Mouse (Mus musculus) heart, embryonic 14.5 days (tissue): Measurements from ENCODE around the gene Samsn1. TPM values are rescaled to one million over a fixed set of nuclear protein-coding genes. Genes with fewer than 3 reads are reported as not detected.

Experiments
- ATAC-seq: fragments of 200-750 bp; cut with Nextera tagmentation; 2 replicates; pipeline ENCODE4 v1.8.0; 2017; ENCODE audit warnings: low read depth, moderate TSS enrichment; ENCODE audit not compliant: insufficient number of reproducible peaks, insufficient read depth, low FRiP score
- H3K27ac ChIP-seq, 2 experiments: fragments of 200-500 bp in 1 of 2; fragments of 300-500 bp in 1 of 2; sonication (generic) in 1 of 2; replicated peaks in 1 of 2; 2 replicates each; pipeline ENCODE4 v1.5.1; 2012 to 2014; ENCODE audit warnings: low read depth in 2 of 2, low read length in 2 of 2, control low read depth in 1 of 2, mild to moderate bottlenecking in 1 of 2, mixed read lengths in 1 of 2; ENCODE audit not compliant: control insufficient read depth in 1 of 2, insufficient read depth in 1 of 2
- H3K27me3 ChIP-seq: fragments of 300-500 bp; sonication (generic); 2 replicates; pipeline ENCODE4 v1.6.1; 2014; ENCODE audit warnings: mild to moderate bottlenecking, low read length, control low read depth; ENCODE audit not compliant: control insufficient read depth, insufficient read depth
- H3K36me3 ChIP-seq: fragments of 300-500 bp; sonication (generic); 2 replicates; pipeline ENCODE4 v1.6.1; 2014; ENCODE audit warnings: mild to moderate bottlenecking, control low read depth, low read length, mixed read lengths; ENCODE audit not compliant: control insufficient read depth, insufficient read depth
- H3K4me1 ChIP-seq, 2 experiments: fragments of 200-500 bp in 1 of 2; fragments of 300-500 bp in 1 of 2; sonication (generic) in 1 of 2; 2 replicates each; pipeline ENCODE4 v1.6.1; 2012 to 2014; ENCODE audit warnings: low read length in 2 of 2, control low read depth in 1 of 2, mixed read lengths in 1 of 2; ENCODE audit not compliant: control insufficient read depth in 2 of 2, insufficient read depth in 2 of 2
- H3K4me2 ChIP-seq: fragments of 300-500 bp; sonication (generic); 2 replicates; pipeline ENCODE4 v1.6.1; 2014; ENCODE audit warnings: mild to moderate bottlenecking, low read length
- H3K4me3 ChIP-seq, 2 experiments: fragments of 200-500 bp in 1 of 2; fragments of 300-500 bp in 1 of 2; sonication (generic) in 1 of 2; 2 replicates each; pipeline ENCODE4 v1.5.1; 2012 to 2014; ENCODE audit warnings: low read length in 2 of 2, mild to moderate bottlenecking in 2 of 2, control low read depth in 1 of 2, low read depth in 1 of 2, moderate library complexity in 1 of 2; ENCODE audit not compliant: control insufficient read depth in 1 of 2, insufficient read depth in 1 of 2
- H3K9ac ChIP-seq: fragments of 300-500 bp; sonication (generic); 2 replicates; pipeline ENCODE4 v1.6.1; 2014; ENCODE audit warnings: mild to moderate bottlenecking, low read length
- H3K9me3 ChIP-seq: fragments of 300-500 bp; sonication (generic); 2 replicates; pipeline ENCODE4 v1.6.1; 2016; ENCODE audit warnings: low read length, control low read depth; ENCODE audit not compliant: control insufficient read depth
- WGBS: fragments of 180-500 bp; shearing (Covaris S2); extraction: QIAGEN DNeasy Blood & Tissue Kit; methylation state at CpG from one replicate; pipeline ENCODE4 v1.1.7; 2014; 5-methylcytosine and 5-hydroxymethylcytosine counted together
- polyA plus RNA-seq: library from polyadenylated mRNA; unstranded; fragments of >200 nt; fragmentation: Nextera tagmentation; extraction: Ambion mirVana; gene quantifications from 2 replicates; pipeline ENCODE4 v1.2.1, GENCODE M21; 2014

Gene Samsn1
- polyA plus RNA-seq, 1 experiment from 2014 or later, result 2.1 TPM

DNA sequence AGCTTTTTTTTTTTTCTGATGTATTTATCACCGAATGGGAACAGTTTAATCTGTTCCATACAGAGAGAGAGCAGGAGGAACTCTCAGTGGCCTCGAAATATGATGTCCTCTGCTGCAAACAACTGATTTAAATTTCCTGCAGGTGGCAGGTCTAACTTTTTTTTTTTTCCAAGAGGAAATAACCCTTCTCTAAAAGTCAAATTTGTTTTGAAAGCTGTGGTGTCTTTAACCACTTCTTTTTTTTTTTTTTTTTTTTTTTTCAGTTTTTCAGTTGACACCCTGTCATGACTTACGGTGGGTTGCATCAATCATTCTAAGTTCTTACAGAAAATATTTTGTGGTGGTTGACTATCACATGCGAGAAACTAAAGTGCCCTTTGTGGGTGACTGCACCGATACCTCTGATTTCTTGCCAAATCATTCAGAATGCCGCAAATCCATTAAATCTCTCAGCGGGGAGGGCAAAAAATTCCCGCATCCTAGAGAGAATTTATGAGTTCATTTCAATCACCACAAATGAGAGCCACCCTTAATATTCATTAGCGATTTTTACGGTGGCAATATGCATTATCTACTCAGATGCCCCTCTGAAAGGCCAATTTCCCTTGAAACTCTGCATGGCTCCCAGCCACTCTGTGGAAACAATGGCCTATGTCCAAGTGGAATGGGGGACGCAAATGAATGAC lies 92.4 kb downstream of the Samsn1 start:
- H3K4me2 ChIP-seq, result no peak overlapping the region

DNA sequence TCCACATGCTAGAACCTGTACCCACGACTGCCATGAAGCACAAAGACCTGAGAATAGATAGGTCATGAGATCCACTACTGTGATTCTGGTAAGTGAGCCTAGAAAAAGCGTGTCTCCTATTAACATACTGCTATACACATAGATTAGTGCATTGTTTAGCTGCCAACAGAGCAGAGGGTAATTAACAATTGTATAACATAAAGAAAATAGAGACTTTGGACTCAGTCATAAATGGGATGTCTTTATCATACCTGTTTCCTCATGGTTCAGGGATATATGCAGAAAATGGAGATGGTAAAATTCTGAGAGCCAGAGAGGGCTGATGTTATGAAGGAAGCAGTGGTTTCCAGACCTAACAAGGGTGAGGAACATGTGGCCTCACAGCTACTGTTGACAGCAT lies 95.6 kb downstream of the Samsn1 start:
- Histone ChIP-seq H3K4me2 (no peak overlapping the region), H3K4me3 (no peak overlapping the region), H3K4me1 (no peaks in the 10 kb centered on the region), H3K9me3 (no peaks in the 10 kb centered on the region), H3K9ac (no peak overlapping the region), H3K27ac (no peak overlapping the region), H3K27me3 (no peaks in the 10 kb centered on the region), H3K36me3 (no peaks in the 10 kb centered on the region)
- WGBS, result 73% methylated on average over 2 of the region's 2 CpGs
- no peak for ATAC-seq

More for the DNA sequence above, 92.4 kb downstream of the Samsn1 start:
- Histone ChIP-seq H3K27me3 (no peaks in the 10 kb centered on the region), H3K27ac (no peak overlapping the region), H3K9me3 (no peaks in the 10 kb centered on the region), H3K4me1 (no peaks in the 10 kb centered on the region), H3K9ac (no peak overlapping the region), H3K36me3 (no peaks in the 10 kb centered on the region), H3K4me3 (no peak overlapping the region)
- ATAC-seq, result no peak
- 85% methylated on average over 11 of the region's 11 CpGs for WGBS

DNA sequence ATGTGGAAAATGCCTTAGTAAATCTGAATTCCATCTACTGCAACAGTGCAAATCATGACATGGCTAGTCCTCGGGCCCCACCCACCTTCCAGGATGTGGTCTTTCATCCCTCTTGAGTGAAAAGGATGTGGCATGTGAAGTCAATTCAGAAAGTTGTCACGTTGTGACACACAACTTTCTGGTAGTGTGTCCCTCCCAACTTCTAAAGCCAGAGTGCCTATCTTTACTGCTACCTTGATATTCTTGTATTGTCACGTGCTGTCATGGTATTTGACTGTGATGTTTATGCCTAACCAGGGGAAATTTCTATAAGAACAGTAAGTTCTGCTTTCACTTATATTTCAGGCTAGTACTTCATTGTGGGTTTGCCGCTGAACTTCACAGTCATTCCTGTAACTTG lies 101.2 kb downstream of the Samsn1 start:
- 73% methylated on average over 4 of the region's 4 CpGs for WGBS
- Histone ChIP-seq H3K27me3 (no peaks in the 10 kb centered on the region), H3K9me3 (no peaks in the 10 kb centered on the region), H3K36me3 (no peaks in the 10 kb centered on the region), H3K4me1 (no peaks in the 10 kb centered on the region), H3K4me2 (no peak overlapping the region), H3K4me3 (no peak overlapping the region), H3K27ac (no peak overlapping the region), H3K9ac (no peak overlapping the region)
- no peak for ATAC-seq

DNA sequence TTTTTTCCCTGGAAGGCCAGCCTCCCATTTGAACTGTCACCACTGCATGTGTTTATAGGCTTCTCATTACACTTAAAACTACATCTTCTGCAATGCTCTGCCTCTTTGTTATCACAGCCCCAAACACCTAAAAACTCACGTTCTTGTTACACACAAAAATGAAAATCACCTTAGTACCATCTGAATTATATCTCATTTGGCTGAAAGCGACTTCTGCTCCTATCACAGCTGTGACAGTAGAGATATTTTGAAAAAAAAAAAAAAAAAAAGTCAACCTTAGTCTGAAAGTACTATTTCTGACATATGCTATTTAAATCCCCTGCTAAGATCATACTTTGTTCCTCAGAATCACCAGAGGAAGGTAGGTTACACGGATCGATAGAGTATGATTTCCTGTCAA lies 102.8 kb downstream of the Samsn1 start:
- 84% methylated on average over 4 of the region's 4 CpGs for WGBS
- Histone ChIP-seq H3K27ac (no peak overlapping the region), H3K27me3 (no peaks in the 10 kb centered on the region), H3K4me3 (no peak overlapping the region), H3K9ac (no peak overlapping the region), H3K36me3 (no peaks in the 10 kb centered on the region), H3K9me3 (no peaks in the 10 kb centered on the region), H3K4me2 (no peak overlapping the region), H3K4me1 (no peaks in the 10 kb centered on the region)
- ATAC-seq, result no peak

DNA sequence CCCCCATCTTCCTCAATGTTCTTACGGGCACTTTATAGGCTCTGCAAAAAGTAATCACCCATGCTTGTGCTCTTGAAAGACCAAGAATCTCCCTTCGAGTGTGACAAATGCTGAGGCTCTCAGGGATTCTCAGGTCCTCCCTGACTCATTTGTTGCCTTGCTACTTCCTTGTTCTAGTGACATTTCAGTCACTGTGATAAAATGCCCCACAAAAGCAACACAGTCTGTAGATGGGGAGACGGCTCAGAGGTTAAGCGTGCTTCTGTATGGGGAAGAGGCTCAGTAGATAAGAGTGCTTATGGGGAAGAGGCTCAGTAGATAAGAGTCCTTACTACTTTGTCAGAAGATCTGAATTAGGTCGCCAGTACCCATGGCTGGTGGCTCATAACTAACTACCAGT lies 104.4 kb downstream of the Samsn1 start:
- no peak overlapping the region for H3K4me3 ChIP-seq
- no peaks in the 10 kb centered on the region for H3K4me1 ChIP-seq
- 21% methylated on average over 5 of the region's 5 CpGs for WGBS

DNA sequence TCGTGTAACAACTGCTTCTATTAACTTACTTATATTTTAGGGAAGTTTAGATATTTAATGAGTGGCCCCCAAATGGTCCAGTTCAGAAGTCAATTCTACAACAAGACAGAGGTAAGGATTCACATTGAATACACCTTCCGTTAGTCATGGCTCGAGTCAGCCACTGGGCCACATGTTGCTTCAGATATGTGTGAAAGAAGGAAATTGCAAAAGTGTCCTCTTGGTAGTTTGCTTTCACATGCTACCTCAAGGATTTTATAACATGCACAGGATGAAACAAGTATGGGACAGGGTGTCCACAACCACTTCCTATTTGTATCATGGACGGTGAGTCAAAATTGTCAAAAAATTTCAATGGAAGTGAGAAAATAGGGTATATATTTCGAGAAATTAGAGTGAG lies 110.0 kb downstream of the Samsn1 start:
- WGBS, result 84% methylated on average over 5 of the region's 5 CpGs
- no peak for ATAC-seq
- no peak overlapping the region for H3K27ac ChIP-seq
- no peaks in the 10 kb centered on the region for H3K36me3 ChIP-seq
- no peaks in the 10 kb centered on the region for H3K4me1 ChIP-seq
- H3K9ac ChIP-seq, result no peak overlapping the region
- H3K4me3 ChIP-seq, result no peak overlapping the region
- no peaks in the 10 kb centered on the region for H3K27me3 ChIP-seq
- no peaks in the 10 kb centered on the region for H3K9me3 ChIP-seq
- no peak overlapping the region for H3K4me2 ChIP-seq

More for the DNA sequence above, 104.4 kb downstream of the Samsn1 start:
- H3K36me3 ChIP-seq, result no peaks in the 10 kb centered on the region
- H3K9ac ChIP-seq, result no peak overlapping the region
- H3K4me2 ChIP-seq, result no peak overlapping the region
- no peaks in the 10 kb centered on the region for H3K9me3 ChIP-seq
- no peaks in the 10 kb centered on the region for H3K27me3 ChIP-seq
- H3K27ac ChIP-seq, result no peak overlapping the region
- ATAC-seq, result no peak

DNA sequence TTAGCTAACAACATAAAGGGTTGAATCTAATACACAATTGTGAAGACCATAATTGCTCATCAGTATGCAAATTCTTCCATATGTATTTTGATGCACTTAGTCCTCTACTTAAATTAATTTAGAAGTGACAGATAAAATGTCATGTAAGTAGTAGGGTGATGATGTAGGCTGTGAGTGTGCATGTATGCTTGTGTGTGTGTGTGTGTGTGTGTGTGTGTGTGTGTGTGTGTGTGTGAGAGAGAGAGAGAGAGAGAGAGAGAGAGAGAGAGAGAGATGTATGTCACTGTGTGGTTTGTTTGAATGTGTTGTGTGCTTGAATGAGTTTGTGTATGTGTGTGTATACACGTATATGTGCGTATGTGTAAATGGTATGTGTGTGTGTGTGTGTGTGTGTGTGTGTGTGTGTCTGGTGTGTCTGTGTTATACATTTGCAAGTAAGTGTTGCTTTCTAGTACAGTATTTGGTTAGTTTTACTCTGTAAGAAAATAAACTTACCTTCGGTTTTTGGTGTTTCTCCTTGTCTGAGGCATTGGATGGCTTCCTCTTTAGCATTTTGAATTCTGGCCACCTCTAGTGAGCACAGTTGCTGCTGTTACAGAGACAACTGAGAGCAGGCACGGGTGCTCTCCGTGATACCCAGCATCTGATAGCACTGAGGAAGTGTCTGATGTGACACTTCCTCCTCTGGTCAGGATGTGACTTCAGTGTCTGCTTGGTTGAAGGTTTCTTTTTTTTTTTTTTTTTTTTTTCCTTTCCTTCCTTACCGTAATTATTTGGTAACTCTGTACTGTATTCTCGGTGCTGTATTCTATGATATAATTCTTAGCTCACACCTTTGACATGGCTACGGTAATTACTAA lies 113.2 kb downstream of the Samsn1 start:
- no peak for ATAC-seq
- Histone ChIP-seq H3K9me3 (no peaks in the 10 kb centered on the region), H3K27me3 (no peaks in the 10 kb centered on the region), H3K36me3 (no peaks in the 10 kb centered on the region), H3K27ac (no peak overlapping the region), H3K4me2 (no peak overlapping the region), H3K4me3 (no peak overlapping the region), H3K9ac (no peak overlapping the region), H3K4me1 (no peaks in the 10 kb centered on the region)
- WGBS, result 51% methylated on average over 8 of the region's 8 CpGs
